Mouse (Mus musculus) hindbrain, embryonic 15.5 days (tissue): Measurements from ENCODE around the gene Spo11. TPM values are rescaled to one million over a fixed set of nuclear protein-coding genes. Genes with fewer than 3 reads are reported as not detected.

Experiments
- ATAC-seq: fragments of 200-750 bp; cut with Nextera tagmentation; 2 replicates; pipeline ENCODE4 v1.8.0; 2017; ENCODE audit warnings: low read depth, moderate number of reproducible peaks, moderate TSS enrichment; ENCODE audit not compliant: low FRiP score
- H3K27ac ChIP-seq: fragments of 300-500 bp; sonication (generic); replicated peaks from 2 replicates; pipeline ENCODE4 v1.5.1; 2015; ENCODE audit warnings: mild to moderate bottlenecking, inconsistent platforms
- H3K27me3 ChIP-seq: fragments of 300-500 bp; sonication (generic); 2 replicates; pipeline ENCODE4 v1.6.1; 2015; ENCODE audit warnings: control low read depth, inconsistent platforms
- H3K36me3 ChIP-seq: fragments of 300-500 bp; sonication (generic); 2 replicates; pipeline ENCODE4 v1.6.1; 2015; ENCODE audit warnings: control low read depth, inconsistent platforms
- H3K4me1 ChIP-seq: fragments of 300-500 bp; sonication (generic); replicated peaks from 2 replicates; pipeline ENCODE4 v1.6.1; 2015; ENCODE audit warnings: control low read depth, inconsistent platforms
- H3K4me2 ChIP-seq: fragments of 300-500 bp; sonication (generic); 2 replicates; pipeline ENCODE4 v1.6.1; 2015; ENCODE audit warnings: moderate library complexity, mild to moderate bottlenecking, inconsistent platforms
- H3K4me3 ChIP-seq: fragments of 300-500 bp; sonication (generic); 2 replicates; pipeline ENCODE4 v1.5.1; 2015; ENCODE audit warnings: mild to moderate bottlenecking, inconsistent platforms
- H3K9ac ChIP-seq: fragments of 300-500 bp; sonication (generic); 2 replicates; pipeline ENCODE4 v1.6.1; 2015; ENCODE audit warnings: inconsistent platforms
- H3K9me3 ChIP-seq: fragments of 300-500 bp; sonication (generic); 2 replicates; pipeline ENCODE4 v1.6.1; 2016; ENCODE audit warnings: control low read depth, inconsistent platforms
- WGBS: fragments of 180-500 bp; shearing (Covaris S2); methylation state at CpG from one replicate; pipeline ENCODE4 v1.1.7; 2015; 5-methylcytosine and 5-hydroxymethylcytosine counted together
- polyA plus RNA-seq: library from polyadenylated mRNA; unstranded; fragments of >200 nt; fragmentation: Nextera tagmentation; extraction: Ambion mirVana; gene quantifications from 2 replicates; pipeline ENCODE4 v1.2.1, GENCODE M21; 2015

Spo11 gene
- polyA plus RNA-seq, 1 experiment from 2014 or later = 0.96 TPM

DNA sequence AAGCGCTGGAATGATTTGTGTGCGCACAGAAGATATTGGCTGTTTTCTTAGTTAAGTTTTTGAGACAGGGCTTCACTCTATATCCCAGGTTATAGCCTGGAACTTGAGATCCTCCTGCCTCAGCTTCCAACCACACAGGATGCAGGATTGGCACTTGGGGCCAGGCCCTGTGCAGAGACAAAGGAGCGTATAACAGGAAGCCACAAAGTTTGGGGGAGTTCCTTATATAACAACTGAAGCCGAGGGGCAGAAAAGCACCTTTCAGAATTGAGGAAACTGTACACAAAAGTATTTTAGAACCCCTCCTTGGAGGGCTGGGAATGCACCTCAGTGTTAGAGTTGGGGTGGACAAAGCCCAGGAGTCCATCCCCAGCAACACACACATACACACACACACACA lies 61.5 kb downstream of the Spo11 start:
- Histone ChIP-seq H3K9ac (no peak overlapping the region), H3K4me2 (no peak overlapping the region), H3K4me1 (no peaks in the 10 kb centered on the region), H3K27ac (no peak overlapping the region), H3K36me3 (no peaks in the 10 kb centered on the region; the same call in 1 of the 2 replicates), H3K4me3 (no peak overlapping the region), H3K27me3 (no peaks in the 10 kb centered on the region), H3K9me3 (no peaks in the 10 kb centered on the region)
- 96% methylated on average over 4 of the region's 4 CpGs for WGBS
- no peak for ATAC-seq

DNA sequence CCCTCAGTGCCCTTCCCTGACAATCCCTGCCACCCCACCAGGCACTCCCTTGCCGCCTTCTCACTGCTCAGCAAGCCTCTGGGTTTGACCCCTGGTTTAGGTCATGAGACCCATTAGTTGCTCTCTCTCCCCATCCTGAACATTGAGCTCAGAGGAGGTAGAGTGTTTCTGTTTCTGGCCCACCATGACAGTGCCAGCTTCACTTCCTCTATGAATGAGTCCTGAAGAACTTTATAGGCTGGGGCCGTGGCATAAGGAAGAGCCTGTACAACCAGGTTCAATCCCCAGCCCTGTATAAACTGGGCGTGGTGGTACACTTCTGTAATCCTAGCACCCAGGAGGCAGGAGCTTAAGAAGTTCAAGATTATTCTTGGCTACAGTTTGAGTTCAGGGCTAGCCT lies 63.3 kb downstream of the Spo11 start:
- H3K4me2 ChIP-seq = no peak overlapping the region
- no peaks in the 10 kb centered on the region for H3K9me3 ChIP-seq
- no peak overlapping the region for H3K9ac ChIP-seq
- no peak overlapping the region for H3K4me3 ChIP-seq
- no peak for ATAC-seq
- no peaks in the 10 kb centered on the region for H3K4me1 ChIP-seq
- no peaks in the 10 kb centered on the region for H3K36me3 ChIP-seq
- no peaks in the 10 kb centered on the region for H3K27me3 ChIP-seq
- WGBS = 88% methylated on average over 3 of the region's 3 CpGs
- H3K27ac ChIP-seq = no peak overlapping the region

DNA sequence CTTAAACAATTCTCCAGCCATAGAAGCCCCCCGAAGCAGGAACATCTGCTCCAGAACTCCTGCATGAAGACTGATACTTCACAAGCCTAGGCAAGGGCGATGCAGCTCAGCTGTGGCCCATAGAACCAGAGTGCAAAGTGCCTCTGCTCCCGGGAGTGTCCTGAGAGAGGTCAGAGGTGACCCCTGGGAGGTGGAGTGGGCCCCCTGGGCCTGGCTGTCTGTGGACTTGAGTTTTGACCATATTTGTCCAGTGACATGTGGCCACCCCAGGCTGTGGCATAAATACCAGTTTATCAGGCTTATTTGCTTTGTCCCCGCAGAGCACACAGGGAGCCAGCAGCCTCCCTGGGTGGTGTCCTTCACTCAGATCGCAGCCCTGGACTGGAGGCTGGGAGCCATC lies 63.7 kb downstream of the Spo11 start:
- H3K36me3 ChIP-seq = no peaks in the 10 kb centered on the region
- H3K4me2 ChIP-seq = no peak overlapping the region
- H3K9me3 ChIP-seq = no peaks in the 10 kb centered on the region
- no peaks in the 10 kb centered on the region for H3K4me1 ChIP-seq
- no peak overlapping the region for H3K4me3 ChIP-seq
- H3K27ac ChIP-seq = no peak overlapping the region
- H3K27me3 ChIP-seq = no peaks in the 10 kb centered on the region
- no peak for ATAC-seq
- H3K9ac ChIP-seq = no peak overlapping the region
- WGBS = 69% methylated on average over 5 of the region's 5 CpGs

DNA sequence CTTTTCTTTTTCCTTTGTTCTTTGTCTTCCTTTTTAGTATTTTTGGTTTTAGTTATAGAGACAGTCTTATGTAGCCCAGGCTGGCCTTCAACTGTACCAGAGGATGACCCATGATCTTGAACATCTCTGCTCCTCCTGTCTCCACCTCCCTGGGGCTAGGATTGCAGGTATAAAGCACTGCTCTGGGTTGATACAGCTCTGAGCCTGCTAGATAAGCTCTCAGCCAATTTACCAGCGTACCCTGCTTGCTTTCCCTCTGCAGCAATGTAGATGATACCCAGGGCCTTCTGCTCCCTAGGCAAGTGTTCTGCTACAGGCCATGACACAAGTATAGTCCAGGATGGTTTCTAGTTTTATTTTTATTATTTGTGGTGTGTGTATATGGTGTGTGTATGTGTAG lies 64.4 kb downstream of the Spo11 start:
- Histone ChIP-seq H3K4me1 (no peaks in the 10 kb centered on the region), H3K9ac (no peak overlapping the region), H3K4me3 (no peak overlapping the region), H3K27ac (no peak overlapping the region), H3K9me3 (no peaks in the 10 kb centered on the region), H3K36me3 (no peaks in the 10 kb centered on the region), H3K4me2 (no peak overlapping the region), H3K27me3 (no peaks in the 10 kb centered on the region)
- 89% methylated on average over 1 of the region's 1 CpGs for WGBS
- ATAC-seq = no peak

DNA sequence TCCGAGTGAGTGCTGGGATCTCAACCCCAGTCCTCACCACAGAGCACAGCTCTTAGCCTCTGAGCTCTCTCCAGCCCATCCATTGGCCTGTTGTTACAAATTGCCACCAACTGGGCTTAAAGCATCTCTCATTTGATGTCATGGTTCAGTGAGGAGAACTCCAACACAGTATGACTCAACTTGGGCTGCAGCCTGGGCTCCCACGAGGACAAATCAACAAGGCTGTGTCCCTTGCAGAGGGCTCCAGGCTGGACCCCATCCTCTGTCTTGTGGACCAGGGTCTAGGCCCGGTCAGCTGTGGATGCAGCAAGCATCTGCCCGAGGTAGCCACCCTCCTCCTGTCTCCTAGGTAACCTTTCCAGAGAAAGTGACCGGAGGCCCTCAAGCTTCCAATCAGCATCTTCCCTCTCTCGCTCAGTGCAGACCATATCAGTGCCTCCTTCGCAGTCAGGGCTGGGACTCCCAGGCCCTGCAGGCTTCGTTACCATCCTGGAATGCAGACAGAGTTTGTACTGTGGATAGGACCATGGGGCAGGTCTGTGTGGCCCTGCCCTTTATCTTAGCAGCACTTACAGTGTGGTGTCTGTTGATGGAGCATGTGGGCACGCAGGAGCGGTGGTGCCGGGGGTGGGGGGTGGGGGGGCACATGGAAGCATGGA lies 65.1 kb downstream of the Spo11 start:
- 55% methylated on average over 11 of the region's 11 CpGs for WGBS
- Histone ChIP-seq H3K4me1 (no peaks in the 10 kb centered on the region), H3K36me3 (no peaks in the 10 kb centered on the region), H3K9ac (no peak overlapping the region), H3K27me3 (no peaks in the 10 kb centered on the region), H3K4me3 (no peak overlapping the region), H3K4me2 (no peak overlapping the region), H3K27ac (no peak overlapping the region), H3K9me3 (no peaks in the 10 kb centered on the region)
- ATAC-seq = no peak

Other genes with a start within 250 kb of the Spo11 start
- gene Bmp7, start 37.4 kb upstream of the Spo11 start, polyA plus RNA-seq = 16.6 and 17.7 TPM in 2 replicates
- gene Rae1, start 22.4 kb downstream of the Spo11 start, polyA plus RNA-seq = 111 and 112 TPM in 2 replicates
- 14.1 and 17.3 TPM in 2 replicates for gene Rbm38, start 42.8 kb downstream of the Spo11 start, polyA plus RNA-seq
- 0.04 and 0.10 TPM in 2 replicates for gene Ctcfl, start 141.8 kb downstream of the Spo11 start, polyA plus RNA-seq
- not detected in 2 replicates for gene Pck1, start 175.3 kb downstream of the Spo11 start, polyA plus RNA-seq
- 0.25 and 1.6 TPM in 2 replicates for gene Zbp1, start 241.2 kb downstream of the Spo11 start, polyA plus RNA-seq